Mouse (Mus musculus) forebrain, postnatal 0 days (tissue): ENCODE measurements around the gene Ehd1. TPM values are rescaled to one million over a fixed set of nuclear protein-coding genes. Genes with fewer than 3 reads are reported as not detected.

ENCODE experiments used
- ATAC-seq: fragments of 200-750 bp; cut with Nextera tagmentation; 2 replicates; pipeline ENCODE4 v1.8.0; 2017; ENCODE audit warnings: mild to moderate bottlenecking, moderate library complexity
- DNase-seq: peaks from one replicate; pipeline ENCODE4 v3.0.0-alpha.2; 2015
- H3K27ac ChIP-seq: fragments of 300-500 bp; sonication (generic); 2 replicates; pipeline ENCODE4 v1.5.1; 2014; ENCODE audit warnings: low read depth, mild to moderate bottlenecking, antibody characterized with exemption, low read length, moderate library complexity, mixed read lengths
- H3K27me3 ChIP-seq: fragments of 300-500 bp; sonication (generic); 2 replicates; pipeline ENCODE4 v1.6.1; 2014; ENCODE audit warnings: mild to moderate bottlenecking, low read length, mixed read lengths; ENCODE audit not compliant: insufficient read depth
- H3K36me3 ChIP-seq: fragments of 300-500 bp; sonication (generic); 2 replicates; pipeline ENCODE4 v1.6.1; 2014; ENCODE audit warnings: mild to moderate bottlenecking, moderate library complexity; ENCODE audit not compliant: insufficient read depth
- H3K4me1 ChIP-seq: fragments of 300-500 bp; sonication (generic); 2 replicates; pipeline ENCODE4 v1.6.1; 2014; ENCODE audit warnings: antibody characterized with exemption; ENCODE audit not compliant: insufficient read depth
- H3K4me2 ChIP-seq: fragments of 300-500 bp; sonication (generic); 2 replicates; pipeline ENCODE4 v1.6.1; 2014; ENCODE audit warnings: low read depth, mild to moderate bottlenecking, moderate library complexity
- H3K4me3 ChIP-seq: fragments of 300-500 bp; sonication (generic); 2 replicates; pipeline ENCODE4 v1.5.1; 2014; ENCODE audit warnings: low read depth, low read length, mixed read lengths
- H3K9ac ChIP-seq: fragments of 300-500 bp; sonication (generic); 2 replicates; pipeline ENCODE4 v1.6.1; 2014; ENCODE audit warnings: mild to moderate bottlenecking
- H3K9me3 ChIP-seq: fragments of 300-500 bp; sonication (generic); 2 replicates; pipeline ENCODE4 v1.6.1; 2016; ENCODE audit warnings: low read length
- CTCF ChIP-seq: sonication (generic); IDR thresholded peaks from 2 replicates; pipeline ENCODE4 v1.5.1; 2016; ENCODE audit warnings: antibody characterized with exemption, control low read depth, low read depth
- WGBS: fragments of 180-500 bp; shearing (Covaris S2); extraction: QIAGEN DNeasy Blood & Tissue Kit; methylation state at CpG from one replicate; pipeline ENCODE4 v1.1.7; 2014; 5-methylcytosine and 5-hydroxymethylcytosine counted together
- polyA plus RNA-seq: library from polyadenylated mRNA; unstranded; fragments of >200 nt; fragmentation: Nextera tagmentation; extraction: Ambion mirVana; gene quantifications from 2 replicates; pipeline ENCODE4 v1.2.1, GENCODE M21; 2015
- total RNA-seq: library from RNA; depleted of rRNA; stranded (reverse); fragments of >200 nt; gene quantifications from 2 replicates; pipeline ENCODE4 v1.2.3, GENCODE M21; 2014

The Ehd1 gene
- total and polyA plus RNA-seq, 2 experiments from 2014 or later = 75.4 to 120 TPM

GRCm38 (mm10) chr19:6334673-6335457, 58.3 kb downstream of the Ehd1 start, which contains the start of gene Men1:
Men1 (plus strand) TSS chr19:6334979.
- H3K4me3 ChIP-seq = peak within 1 kb of the TSS; percentile 65
- peak within 1 kb of the TSS; percentile 71 for H3K27ac ChIP-seq
- TF ChIP-seq CTCF = peak; percentile 72
- peaks cover 10% of the 10 kb centered on the region; the same call in 1 of the 2 replicates for H3K4me1 ChIP-seq
- no peaks in the 10 kb centered on the region for H3K27me3 ChIP-seq
- peaks cover 29% of the 10 kb centered on the region for H3K36me3 ChIP-seq
- no peaks in the 10 kb centered on the region for H3K9me3 ChIP-seq
- 1% methylated on average over 40 of the region's 43 CpGs for WGBS
- peak; percentile 97 for ATAC-seq
- peak within 1 kb of the TSS; percentile 86 for H3K9ac ChIP-seq
- DNase-seq = peak; percentile 98
- H3K4me2 ChIP-seq = peak within 1 kb of the TSS; percentile 84

GRCm38 (mm10) chr19:6335458-6335827, 58.9 kb downstream of the Ehd1 start:
- 3% methylated on average over 25 of the region's 25 CpGs for WGBS
- TF ChIP-seq CTCF = no peak; the same call in 1 of the 2 replicates
- Histone ChIP-seq H3K27ac (peak overlapping the region; percentile 71), H3K27me3 (no peaks in the 10 kb centered on the region), H3K36me3 (peaks cover 34% of the 10 kb centered on the region), H3K9me3 (no peaks in the 10 kb centered on the region), H3K4me2 (peak overlapping the region; percentile 84), H3K4me1 (peaks cover 10% of the 10 kb centered on the region; the same call in 1 of the 2 replicates), H3K4me3 (peak overlapping the region; percentile 65), H3K9ac (peak overlapping the region; percentile 86)
- DNase-seq (no peak), ATAC-seq (no peak; the same call in 1 of the 2 replicates)

GRCm38 (mm10) chr19:6336920-6337319, 60.4 kb downstream of the Ehd1 start:
- Histone ChIP-seq H3K27ac (no peak overlapping the region), H3K4me2 (peak overlapping the region; percentile 84), H3K4me1 (peaks cover 10% of the 10 kb centered on the region; the same call in 1 of the 2 replicates), H3K9me3 (no peaks in the 10 kb centered on the region), H3K4me3 (no peak overlapping the region), H3K27me3 (no peaks in the 10 kb centered on the region), H3K9ac (no peak overlapping the region), H3K36me3 (peaks cover 36% of the 10 kb centered on the region)
- no peak for ATAC-seq
- no peak for TF ChIP-seq CTCF
- 93% methylated on average over 10 of the region's 10 CpGs for WGBS
- no peak for DNase-seq

GRCm38 (mm10) chr19:6338171-6338570, 61.6 kb downstream of the Ehd1 start:
- H3K27me3 ChIP-seq = no peaks in the 10 kb centered on the region
- no peak overlapping the region for H3K4me2 ChIP-seq
- H3K4me3 ChIP-seq = no peak overlapping the region
- peaks cover 10% of the 10 kb centered on the region; the same call in 1 of the 2 replicates for H3K4me1 ChIP-seq
- no peak for ATAC-seq
- no peaks in the 10 kb centered on the region for H3K9me3 ChIP-seq
- H3K36me3 ChIP-seq = peaks cover 41% of the 10 kb centered on the region
- DNase-seq = no peak
- no peak overlapping the region for H3K27ac ChIP-seq
- no peak for TF ChIP-seq CTCF
- no peak overlapping the region for H3K9ac ChIP-seq
- WGBS = 98% methylated on average over 7 of the region's 7 CpGs

GRCm38 (mm10) chr19:6338716-6339115, 62.2 kb downstream of the Ehd1 start:
- no peak for TF ChIP-seq CTCF
- H3K27me3 ChIP-seq = no peaks in the 10 kb centered on the region
- peaks cover 10% of the 10 kb centered on the region; the same call in 1 of the 2 replicates for H3K4me1 ChIP-seq
- 90% methylated on average over 11 of the region's 11 CpGs for WGBS
- no peak overlapping the region for H3K4me3 ChIP-seq
- ATAC-seq = no peak
- no peak overlapping the region for H3K9ac ChIP-seq
- no peaks in the 10 kb centered on the region for H3K9me3 ChIP-seq
- H3K4me2 ChIP-seq = no peak overlapping the region
- DNase-seq = no peak
- no peak overlapping the region for H3K27ac ChIP-seq
- H3K36me3 ChIP-seq = peaks cover 42% of the 10 kb centered on the region

GRCm38 (mm10) chr19:6339191-6339590, 62.7 kb downstream of the Ehd1 start:
- Histone ChIP-seq H3K9me3 (no peaks in the 10 kb centered on the region), H3K36me3 (peaks cover 47% of the 10 kb centered on the region), H3K4me3 (no peak overlapping the region), H3K27me3 (no peaks in the 10 kb centered on the region), H3K4me1 (peaks cover 10% of the 10 kb centered on the region; the same call in 1 of the 2 replicates), H3K27ac (no peak overlapping the region), H3K9ac (no peak overlapping the region), H3K4me2 (no peak overlapping the region)
- no peak for TF ChIP-seq CTCF
- 95% methylated on average over 6 of the region's 6 CpGs for WGBS
- ATAC-seq (no peak), DNase-seq (no peak)

GRCm38 (mm10) chr19:6339890-6340504, 63.5 kb downstream of the Ehd1 start:
- 65% methylated on average over 15 of the region's 15 CpGs for WGBS

More at GRCm38 (mm10) chr19:6339890-6340504, 63.5 kb downstream of the Ehd1 start:
- peaks cover 10% of the 10 kb centered on the region; the same call in 1 of the 2 replicates for H3K4me1 ChIP-seq
- H3K36me3 ChIP-seq = peaks cover 55% of the 10 kb centered on the region
- H3K4me2 ChIP-seq = peak overlapping the region; percentile 93; the same call in 1 of the 2 replicates
- no peaks in the 10 kb centered on the region for H3K27me3 ChIP-seq
- DNase-seq = no peak
- H3K9me3 ChIP-seq = no peaks in the 10 kb centered on the region
- no peak overlapping the region; the same call in 1 of the 2 replicates for H3K27ac ChIP-seq
- 0 out of 2 replicates have a peak, but pooled peaks have one; percentile 13 for TF ChIP-seq CTCF
- no peak overlapping the region for H3K4me3 ChIP-seq
- ATAC-seq = no peak
- no peak overlapping the region; the same call in 1 of the 2 replicates for H3K9ac ChIP-seq
